Mouse (Mus musculus): ENCODE data around the gene Hoxa4. TPM values are rescaled to one million over a fixed set of nuclear protein-coding genes. Genes with fewer than 3 reads are reported as not detected.

Gene Hoxa4
- polyA plus RNA-seq, 1 experiment from 2014 or later, result 7.1 TPM

DNA sequence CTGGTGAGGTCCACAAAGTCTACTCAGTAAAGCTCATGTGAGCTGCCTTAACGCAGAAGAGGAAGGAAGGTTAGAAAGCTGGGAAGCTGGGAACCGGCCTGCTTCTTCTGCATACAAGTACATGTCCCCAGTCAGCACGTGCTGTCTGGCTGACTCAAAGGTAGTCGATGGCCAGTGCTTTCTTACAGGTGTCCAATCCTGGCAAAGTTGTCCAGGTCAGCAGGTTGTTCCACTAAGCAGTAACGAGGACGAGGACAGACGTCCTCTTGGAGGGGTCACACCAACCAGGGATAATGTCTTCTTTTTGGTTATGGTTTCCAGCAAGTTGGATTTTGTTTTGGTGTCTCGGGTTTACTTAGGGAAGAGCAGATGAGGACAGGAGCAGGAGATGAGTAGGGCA lies 1.6 kb downstream of the Hoxa4 start:
- 7% methylated on average over 8 of the region's 8 CpGs for WGBS
- Histone ChIP-seq H3K27me3 (replicated peaks) (no peaks in the 10 kb centered on the region), H3K36me3 (peaks cover 13% of the 10 kb centered on the region), H3K4me3 (peak overlapping the region; percentile 76), H3K9ac (peak overlapping the region; percentile 100), H3K4me1 (peaks cover 93% of the 10 kb centered on the region), H3K9me3 (no peaks in the 10 kb centered on the region), H3K4me2 (replicated peaks) (peak overlapping the region; percentile 99), H3K27ac (peak overlapping the region; percentile 100)
- ATAC-seq (ENCODE audit: low FRiP score, low read depth), result no peak

DNA sequence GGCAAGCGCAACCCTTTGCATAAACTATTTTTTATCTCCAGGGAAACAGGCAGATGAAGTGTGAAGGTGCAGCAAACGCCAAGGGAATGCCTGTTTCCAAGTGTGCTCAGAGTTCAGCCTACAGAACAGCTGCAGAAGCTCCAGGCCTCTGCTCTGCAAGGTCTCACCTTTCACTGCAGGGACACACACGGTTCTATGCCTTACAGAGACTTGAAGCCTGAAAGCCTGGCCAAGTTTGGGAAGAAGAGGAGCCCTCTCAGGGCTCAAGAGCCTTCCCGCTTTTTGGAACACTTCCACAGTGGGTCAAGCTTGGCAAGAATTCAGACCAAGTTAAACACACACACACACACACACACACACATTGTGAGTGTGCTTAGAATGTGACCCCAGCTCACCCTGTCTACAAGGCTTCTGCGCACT lies 2.4 kb downstream of the Hoxa4 start:
- Histone ChIP-seq H3K4me1 (peaks cover 93% of the 10 kb centered on the region), H3K27ac (peak overlapping the region; percentile 100), H3K9ac (peak overlapping the region; percentile 100), H3K9me3 (no peaks in the 10 kb centered on the region), H3K4me2 (replicated peaks) (peak overlapping the region; percentile 99), H3K4me3 (peak overlapping the region; percentile 76), H3K27me3 (replicated peaks) (no peaks in the 10 kb centered on the region), H3K36me3 (peaks cover 13% of the 10 kb centered on the region)
- WGBS, result 15% methylated on average over 5 of the region's 5 CpGs
- no peak for ATAC-seq (ENCODE audit: low FRiP score, low read depth)

DNA sequence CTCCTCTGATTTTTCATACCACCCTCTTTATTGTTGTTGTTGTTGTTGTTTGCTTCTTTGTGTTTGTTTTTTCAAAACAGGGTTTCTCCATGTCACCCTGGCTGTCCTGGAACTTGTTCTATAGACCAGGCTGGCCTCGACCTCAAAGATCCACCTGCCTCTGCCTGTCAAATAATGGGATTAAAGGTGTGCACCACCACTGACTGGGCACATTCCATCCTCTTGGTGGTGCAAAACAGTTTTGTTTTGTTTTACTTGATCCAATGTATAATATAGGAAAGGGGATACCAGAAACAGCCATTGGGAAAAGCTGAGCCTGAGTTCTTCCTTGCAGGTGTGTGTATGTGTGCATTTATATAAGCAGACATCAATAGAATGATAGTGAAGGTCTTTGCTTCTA lies 5.1 kb downstream of the Hoxa4 start:
- Histone ChIP-seq H3K4me3 (no peak overlapping the region), H3K36me3 (peaks cover 20% of the 10 kb centered on the region), H3K4me1 (peaks cover 98% of the 10 kb centered on the region), H3K4me2 (replicated peaks) (peak overlapping the region; percentile 99), H3K27me3 (replicated peaks) (no peaks in the 10 kb centered on the region), H3K9ac (no peak overlapping the region), H3K27ac (peak overlapping the region; percentile 68), H3K9me3 (no peaks in the 10 kb centered on the region)
- 27% methylated on average over 1 of the region's 1 CpGs for WGBS
- no peak for ATAC-seq (ENCODE audit: low FRiP score, low read depth)

DNA sequence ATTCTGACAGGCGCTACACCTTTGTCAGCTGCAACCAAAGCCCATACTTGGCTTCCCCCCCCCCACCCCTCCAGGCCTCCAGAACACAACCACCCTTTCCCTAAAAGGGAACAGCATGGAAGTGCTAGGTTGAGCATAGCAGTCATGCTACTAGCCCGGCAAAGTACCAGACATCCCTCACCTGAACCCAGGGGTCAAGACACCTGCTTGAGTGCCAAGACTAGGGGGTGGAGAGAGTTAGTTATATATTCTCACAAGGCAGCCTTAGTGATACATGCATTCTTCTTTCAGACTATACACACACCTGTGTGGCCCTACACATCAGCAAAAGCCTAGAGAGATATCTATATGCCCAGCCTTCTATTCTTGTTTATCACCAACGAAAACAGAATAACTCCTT lies 5.7 kb downstream of the Hoxa4 start:
- no peak for ATAC-seq (ENCODE audit: low FRiP score, low read depth)
- Histone ChIP-seq H3K4me1 (peaks cover 99% of the 10 kb centered on the region), H3K4me2 (replicated peaks) (peak overlapping the region; percentile 99), H3K27ac (peak overlapping the region; percentile 77), H3K9me3 (no peaks in the 10 kb centered on the region), H3K9ac (peak overlapping the region; percentile 39), H3K36me3 (peaks cover 27% of the 10 kb centered on the region), H3K4me3 (peak overlapping the region; percentile 13; the same call in 1 of the 2 replicates), H3K27me3 (replicated peaks) (no peaks in the 10 kb centered on the region)
- 11% methylated on average over 3 of the region's 3 CpGs for WGBS

DNA sequence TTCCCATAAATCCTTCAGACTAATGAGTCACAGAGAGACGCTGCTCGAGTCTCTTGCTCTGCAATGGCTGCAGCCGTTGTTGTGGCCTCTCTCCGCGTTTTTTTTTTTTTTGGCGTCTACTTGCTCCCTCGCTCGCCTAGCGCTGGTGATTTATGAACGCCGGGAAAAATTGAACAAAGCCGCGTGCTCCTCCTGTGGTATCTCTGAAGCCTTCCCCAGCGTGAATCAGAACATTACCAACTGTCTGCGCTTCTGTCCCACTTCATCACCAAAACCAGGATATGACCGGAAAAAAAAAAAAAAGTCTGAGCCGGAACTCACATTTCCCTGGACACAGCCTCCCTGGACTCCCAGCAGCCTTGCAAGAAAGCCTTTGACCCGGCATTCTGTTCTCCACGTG lies 6.3 kb downstream of the Hoxa4 start:
- Histone ChIP-seq H3K9ac (peak overlapping the region; percentile 39), H3K9me3 (no peaks in the 10 kb centered on the region), H3K4me2 (replicated peaks) (peak overlapping the region; percentile 99), H3K4me3 (peak overlapping the region; percentile 13), H3K27ac (peak overlapping the region; percentile 77), H3K36me3 (peaks cover 27% of the 10 kb centered on the region), H3K4me1 (peaks cover 99% of the 10 kb centered on the region), H3K27me3 (replicated peaks) (no peaks in the 10 kb centered on the region)
- under 1% methylated on average over 19 of the region's 19 CpGs for WGBS
- no peak for ATAC-seq (ENCODE audit: low FRiP score, low read depth)

DNA sequence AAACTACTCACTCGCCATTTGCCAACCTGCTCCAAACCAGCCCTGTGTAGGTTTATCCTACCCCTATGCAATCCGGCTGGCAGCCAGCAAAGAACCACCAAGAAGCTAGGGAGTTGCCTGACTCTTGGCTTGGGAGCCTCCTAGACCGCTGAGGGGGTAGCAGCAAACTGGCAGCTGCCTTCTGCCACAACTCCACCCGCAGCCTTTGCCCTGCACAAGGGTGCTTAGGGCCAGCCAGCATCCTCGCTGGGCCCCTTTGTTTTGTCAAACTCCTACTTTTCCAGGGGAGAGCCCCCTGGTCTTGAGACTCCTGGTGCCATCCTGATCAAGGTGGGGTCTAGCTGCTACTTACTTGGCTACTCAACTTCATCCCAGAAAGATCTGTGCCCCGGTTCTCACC lies 6.9 kb downstream of the Hoxa4 start:
- Histone ChIP-seq H3K4me1 (peaks cover 99% of the 10 kb centered on the region), H3K27ac (peak overlapping the region; percentile 77), H3K9ac (peak overlapping the region; percentile 33), H3K4me2 (replicated peaks) (peak overlapping the region; percentile 99), H3K4me3 (peak overlapping the region; percentile 9; the same call in 1 of the 2 replicates), H3K9me3 (no peaks in the 10 kb centered on the region), H3K36me3 (peaks cover 23% of the 10 kb centered on the region), H3K27me3 (replicated peaks) (no peaks in the 10 kb centered on the region)
- no peak for ATAC-seq (ENCODE audit: low FRiP score, low read depth)
- WGBS, result 4% methylated on average over 6 of the region's 6 CpGs

DNA sequence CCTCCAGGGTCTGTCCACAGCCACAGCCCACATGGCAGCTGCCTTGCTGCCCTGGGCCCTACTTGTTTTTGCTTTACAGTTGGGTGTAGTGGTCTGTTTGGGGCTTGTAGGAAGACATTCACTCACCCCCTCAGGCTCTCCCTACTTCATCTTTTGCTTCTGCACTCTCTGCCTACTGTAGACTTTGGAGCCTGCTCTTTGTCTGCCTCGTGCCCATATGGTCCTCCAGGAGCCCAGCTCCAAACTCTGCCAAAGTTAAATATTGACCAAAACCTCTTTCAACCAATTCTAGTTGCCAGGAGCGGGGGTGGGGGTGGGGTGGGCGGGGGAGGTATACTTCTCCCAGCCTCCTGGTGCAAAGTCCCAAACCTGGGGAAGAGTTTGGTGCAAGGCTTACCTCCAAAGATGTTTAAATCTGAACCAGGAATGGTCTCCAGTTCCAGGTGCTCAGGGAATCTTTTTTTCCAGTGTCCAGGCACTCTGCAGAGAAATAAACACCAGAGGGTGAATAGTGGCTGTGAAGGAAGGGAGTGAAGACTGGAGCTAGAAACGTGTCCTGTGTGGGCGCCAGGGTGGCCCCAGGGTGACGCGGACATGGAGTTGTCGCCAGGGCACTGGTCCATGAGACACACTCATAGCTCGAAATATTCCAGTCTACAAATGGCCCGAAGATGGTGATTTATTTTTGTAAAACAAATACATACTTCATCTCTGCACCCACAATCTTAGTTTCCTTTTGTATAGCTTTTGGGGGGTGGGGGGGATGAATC lies 8.1 kb downstream of the Hoxa4 start:
- WGBS, result 10% methylated on average over 10 of the region's 10 CpGs
- no peaks in the 10 kb centered on the region for H3K27me3 ChIP-seq (replicated peaks)
- H3K27ac ChIP-seq, result peak overlapping the region; percentile 77
- H3K4me3 ChIP-seq, result no peak overlapping the region
- peaks cover 99% of the 10 kb centered on the region for H3K4me1 ChIP-seq
- H3K9ac ChIP-seq, result peak overlapping the region; percentile 33
- H3K9me3 ChIP-seq, result no peaks in the 10 kb centered on the region
- H3K4me2 ChIP-seq (replicated peaks), result peak overlapping the region; percentile 99
- peaks cover 14% of the 10 kb centered on the region for H3K36me3 ChIP-seq
- ATAC-seq (ENCODE audit: low FRiP score, low read depth), result no peak

DNA sequence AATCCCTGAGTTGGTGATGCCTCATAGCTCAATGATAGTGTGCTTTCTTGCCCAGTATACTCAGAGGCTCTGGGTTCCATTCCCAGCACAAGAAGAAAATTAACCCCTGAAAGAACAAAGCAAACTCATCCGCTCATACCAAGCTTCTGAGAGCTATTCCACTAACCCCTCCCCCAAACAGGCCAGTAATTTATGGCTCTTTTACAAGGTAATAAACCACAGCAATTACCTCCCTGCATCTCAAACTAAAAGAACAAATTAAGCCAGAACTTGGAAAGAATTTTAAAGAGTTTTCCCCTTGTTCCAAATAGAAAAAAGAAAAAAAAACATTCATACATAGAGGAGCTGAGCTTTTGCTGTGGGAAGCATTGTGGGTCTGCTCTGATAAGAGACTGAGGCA lies 8.8 kb downstream of the Hoxa4 start:
- H3K9me3 ChIP-seq, result no peaks in the 10 kb centered on the region
- H3K27ac ChIP-seq, result peak overlapping the region; percentile 77; the same call in 1 of the 2 replicates
- no peaks in the 10 kb centered on the region for H3K27me3 ChIP-seq (replicated peaks)
- H3K9ac ChIP-seq, result peak overlapping the region; percentile 33; the same call in 1 of the 2 replicates
- 21% methylated on average over 1 of the region's 1 CpGs for WGBS
- ATAC-seq (ENCODE audit: low FRiP score, low read depth), result no peak
- H3K4me2 ChIP-seq (replicated peaks), result peak overlapping the region; percentile 99
- no peak overlapping the region for H3K4me3 ChIP-seq
- peaks cover 14% of the 10 kb centered on the region for H3K36me3 ChIP-seq
- H3K4me1 ChIP-seq, result peaks cover 98% of the 10 kb centered on the region

DNA sequence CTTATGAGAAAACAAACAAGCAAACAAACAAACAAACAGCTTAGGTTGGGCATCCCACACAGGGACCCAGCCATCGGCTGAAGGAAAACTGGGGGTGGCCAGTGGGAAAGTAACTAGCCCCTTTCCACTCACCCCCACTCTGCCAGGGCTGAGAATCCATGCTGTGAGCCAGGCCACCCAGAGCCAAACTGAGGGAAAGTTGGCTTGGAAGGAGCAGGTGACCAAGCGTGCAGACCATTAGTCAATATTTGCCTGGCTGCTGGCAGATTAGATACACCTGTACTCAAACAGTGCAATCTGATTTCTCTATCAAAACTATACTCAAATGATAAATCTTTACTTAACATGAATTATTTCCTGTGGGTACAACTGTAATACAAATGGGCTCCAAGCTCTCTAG lies 9.5 kb downstream of the Hoxa4 start:
- Histone ChIP-seq H3K36me3 (peaks cover 14% of the 10 kb centered on the region), H3K4me2 (replicated peaks) (peak overlapping the region; percentile 99), H3K27me3 (replicated peaks) (no peaks in the 10 kb centered on the region)

DNA sequence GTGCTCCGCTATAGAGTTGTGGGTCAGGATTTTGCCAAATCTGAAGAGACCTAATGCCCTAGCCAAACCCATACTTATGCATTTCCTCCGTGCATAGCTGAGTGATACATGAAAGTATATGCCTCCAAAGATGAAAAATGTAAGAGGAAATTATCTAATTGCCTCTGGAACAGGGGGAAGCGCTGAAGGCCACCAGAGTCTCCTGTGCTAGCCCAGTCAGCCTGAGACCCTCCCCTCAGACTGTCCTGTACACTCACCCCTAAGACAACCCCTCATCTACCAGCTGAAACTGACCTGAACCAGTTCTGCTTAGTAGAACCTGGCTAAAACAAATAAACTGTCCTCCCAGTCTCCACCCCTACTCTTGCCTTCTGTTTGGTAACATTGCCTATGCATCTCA lies 10.8 kb downstream of the Hoxa4 start:
- Histone ChIP-seq H3K4me2 (replicated peaks) (peak overlapping the region; percentile 99), H3K4me1 (peaks cover 93% of the 10 kb centered on the region), H3K27ac (peak overlapping the region; percentile 100), H3K27me3 (replicated peaks) (no peaks in the 10 kb centered on the region), H3K9me3 (no peaks in the 10 kb centered on the region), H3K36me3 (peaks cover 14% of the 10 kb centered on the region), H3K4me3 (peak overlapping the region; percentile 78), H3K9ac (peak overlapping the region; percentile 93)
- ATAC-seq (ENCODE audit: low FRiP score, low read depth), result no peak
- WGBS, result 9% methylated on average over 3 of the region's 3 CpGs

More for the DNA sequence above, 9.5 kb downstream of the Hoxa4 start:
- no peaks in the 10 kb centered on the region for H3K9me3 ChIP-seq
- no peak for ATAC-seq (ENCODE audit: low FRiP score, low read depth)
- H3K4me3 ChIP-seq, result no peak overlapping the region
- H3K4me1 ChIP-seq, result peaks cover 98% of the 10 kb centered on the region
- WGBS, result 16% methylated on average over 2 of the region's 2 CpGs
- 0 out of 2 replicates have a peak overlapping the region, but pooled peaks have one; percentile 4 for H3K9ac ChIP-seq
- H3K27ac ChIP-seq, result no peak overlapping the region

DNA sequence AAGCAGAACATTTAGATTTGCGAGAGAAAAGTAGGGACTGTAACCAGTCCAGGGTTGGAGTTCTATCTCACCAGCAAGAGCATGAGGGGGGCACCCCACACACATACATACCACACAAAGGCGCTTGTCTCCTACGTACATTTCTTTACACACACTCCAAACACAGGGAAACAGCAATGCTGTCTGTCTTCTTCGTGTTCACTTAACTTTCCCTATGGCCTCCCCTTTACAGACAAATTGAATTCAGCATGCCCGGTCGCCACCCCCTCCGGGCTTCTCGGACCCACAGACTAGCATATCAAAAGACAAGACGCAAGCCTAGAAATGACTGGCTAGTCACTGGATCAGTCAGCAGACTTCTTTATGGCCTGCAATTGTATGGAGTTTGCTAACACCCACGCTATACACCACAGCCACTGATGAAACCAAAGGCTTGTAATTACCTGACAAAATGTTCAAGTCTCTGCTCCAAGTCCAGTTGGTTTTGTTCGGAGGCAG lies 11.3 kb downstream of the Hoxa4 start:
- Histone ChIP-seq H3K4me1 (peaks cover 92% of the 10 kb centered on the region), H3K4me2 (replicated peaks) (peak overlapping the region; percentile 99), H3K9ac (peak overlapping the region; percentile 93), H3K36me3 (peaks cover 14% of the 10 kb centered on the region), H3K9me3 (no peaks in the 10 kb centered on the region), H3K4me3 (peak overlapping the region; percentile 78), H3K27me3 (replicated peaks) (no peaks in the 10 kb centered on the region), H3K27ac (peak overlapping the region; percentile 100)
- WGBS, result 3% methylated on average over 11 of the region's 11 CpGs
- no peak for ATAC-seq (ENCODE audit: low FRiP score, low read depth)

DNA sequence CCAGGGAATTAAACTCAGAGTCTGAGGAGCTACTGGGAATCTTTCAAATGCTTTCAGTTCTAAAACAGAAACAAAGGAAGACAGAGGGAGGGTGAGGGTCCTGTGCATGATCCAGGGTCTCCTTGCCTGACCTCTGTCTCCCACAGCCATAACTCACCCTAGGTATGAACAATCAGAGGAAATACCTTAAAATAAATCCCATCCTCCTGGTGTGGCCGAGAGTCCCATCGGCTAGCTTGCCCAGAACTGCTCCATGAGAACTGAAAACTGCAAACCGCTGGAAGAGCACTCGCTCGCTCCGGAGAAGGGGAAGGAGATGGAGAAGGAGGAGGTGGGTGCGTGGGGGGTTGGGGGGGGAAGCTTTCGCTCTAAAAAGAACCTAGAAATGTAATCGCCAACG lies 11.9 kb downstream of the Hoxa4 start:
- Histone ChIP-seq H3K9me3 (no peaks in the 10 kb centered on the region), H3K4me2 (replicated peaks) (peak overlapping the region; percentile 99), H3K27ac (peak overlapping the region; percentile 100), H3K36me3 (peaks cover 14% of the 10 kb centered on the region), H3K27me3 (replicated peaks) (no peaks in the 10 kb centered on the region), H3K9ac (peak overlapping the region; percentile 93), H3K4me1 (peaks cover 91% of the 10 kb centered on the region), H3K4me3 (peak overlapping the region; percentile 78)
- no peak for ATAC-seq (ENCODE audit: low FRiP score, low read depth)
- 2% methylated on average over 10 of the region's 10 CpGs for WGBS
